Mouse (Mus musculus) embryonic fibroblast, embryonic 13.5 days (primary cell): Measurements from ENCODE around the gene Gper1. TPM values are rescaled to one million over a fixed set of nuclear protein-coding genes. Genes with fewer than 3 reads are reported as not detected.

Source experiments
- H3K27ac ChIP-seq: 2 replicates; pipeline ENCODE4 v1.5.1; 2012; ENCODE audit warnings: low read length, control low read depth, inconsistent platforms; ENCODE audit not compliant: insufficient read depth
- H3K4me1 ChIP-seq: 2 replicates; pipeline ENCODE4 v1.6.1; 2011; ENCODE audit warnings: low read length; ENCODE audit not compliant: control insufficient read depth, insufficient read depth
- H3K4me3 ChIP-seq: 2 replicates; pipeline ENCODE4 v1.5.1; 2011; ENCODE audit warnings: mild to moderate bottlenecking, control low read depth, low read length; ENCODE audit not compliant: insufficient read depth
- CTCF ChIP-seq: IDR thresholded peaks from 2 replicates; pipeline ENCODE4 v1.5.1; 2011; ENCODE audit warnings: mild to moderate bottlenecking, control low read depth, low read length, moderate library complexity, borderline replicate concordance; ENCODE audit not compliant: insufficient read depth
- POLR2A ChIP-seq: IDR thresholded peaks from 2 replicates; pipeline ENCODE4 v1.6.1; 2011; ENCODE audit warnings: low read depth, mild to moderate bottlenecking, control low read depth, low read length, moderate library complexity
- polyA plus RNA-seq: library from polyadenylated mRNA; stranded (reverse); fragments of >200 nt; gene quantifications from 2 replicates; pipeline ENCODE4 v1.2.4, GENCODE M21; 2011; ENCODE audit warnings: low read depth; ENCODE audit not compliant: missing spikeins, insufficient read length

The Gper1 gene
- polyA plus RNA-seq, 1 experiment, result 7.1 TPM

DNA sequence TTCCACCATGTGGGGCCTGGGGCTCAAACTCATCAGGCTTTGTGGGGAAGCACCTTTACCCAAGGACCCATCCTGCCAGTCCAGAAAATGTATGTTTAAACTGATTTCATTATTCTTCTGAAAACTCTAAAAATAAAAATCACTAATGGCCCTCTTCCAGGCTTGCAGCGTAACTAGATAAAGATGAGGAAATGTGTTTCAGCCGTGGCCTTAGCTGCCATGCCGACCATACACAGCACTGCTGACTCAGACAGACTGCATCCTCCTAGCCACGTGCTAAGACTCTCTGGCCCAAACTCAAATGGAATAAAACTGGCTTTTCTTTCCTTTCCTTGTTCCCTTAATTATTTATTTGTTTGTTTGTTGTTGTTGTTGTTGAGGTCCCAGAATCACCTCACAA is 41.9 kb downstream of the Gper1 start:
- Histone ChIP-seq H3K4me1 (no peaks in the 10 kb centered on the region), H3K4me3 (no peak overlapping the region), H3K27ac (no peak overlapping the region)
- TF ChIP-seq POLR2A (no peak), CTCF (no peak)

DNA sequence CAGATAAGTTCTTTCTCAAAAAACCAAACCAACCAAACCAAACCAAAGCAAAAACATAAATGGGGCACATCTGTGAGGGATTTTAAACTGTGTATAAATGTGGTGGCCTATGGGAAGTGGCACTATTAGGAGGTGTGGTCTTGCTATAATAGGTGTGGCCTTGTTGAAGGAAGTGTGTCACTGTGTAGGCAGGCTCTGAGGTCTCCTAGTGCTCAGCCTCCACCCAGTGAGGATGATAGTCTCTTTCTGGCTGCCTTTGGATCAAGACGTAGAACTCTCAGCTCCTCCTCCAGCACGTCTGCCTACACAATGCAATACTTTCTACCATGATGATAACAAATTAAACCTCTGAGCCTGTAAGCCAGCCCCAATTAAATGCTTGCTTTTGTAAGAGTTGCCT is 43.4 kb downstream of the Gper1 start:
- TF ChIP-seq POLR2A, result no peak
- no peak for TF ChIP-seq CTCF
- Histone ChIP-seq H3K4me1 (no peaks in the 10 kb centered on the region), H3K27ac (no peak overlapping the region), H3K4me3 (no peak overlapping the region)

- Histone ChIP-seq H3K4me1 (no peaks in the 10 kb centered on the region), H3K27ac (no peak overlapping the region), H3K4me3 (no peak overlapping the region)
- TF ChIP-seq POLR2A, result no peak
- TF ChIP-seq CTCF, result no peak
Measured at GRCm38 (mm10) chr5:139466801-139467200, 43.9 kb downstream of the Gper1 start.

DNA sequence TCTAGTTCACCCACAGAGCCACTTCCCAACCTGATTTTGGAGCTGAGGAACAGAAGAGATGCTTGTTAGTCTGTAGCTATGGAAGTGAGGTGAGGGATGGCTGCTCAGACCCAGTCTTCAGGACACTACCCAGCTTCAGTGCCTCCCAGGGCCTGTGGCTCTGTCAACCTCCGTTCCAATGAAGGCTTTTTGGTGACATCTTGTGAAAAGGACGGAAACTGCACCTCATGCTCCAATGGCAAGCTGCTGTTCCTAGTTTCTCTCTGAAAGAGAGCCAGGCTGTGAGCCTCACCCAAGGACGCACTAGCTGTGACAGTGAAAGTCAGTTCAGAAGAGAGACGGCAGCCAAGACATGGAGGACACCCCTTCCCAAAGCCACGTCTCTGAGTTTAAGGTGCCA is 45.0 kb downstream of the Gper1 start:
- TF ChIP-seq CTCF (no peak), POLR2A (no peak)
- Histone ChIP-seq H3K4me1 (no peaks in the 10 kb centered on the region), H3K4me3 (no peak overlapping the region), H3K27ac (no peak overlapping the region)

GRCm38 (mm10) chr5:139474741-139475140 is 51.8 kb downstream of the Gper1 start:
- Histone ChIP-seq H3K4me1 (peaks cover 2% of the 10 kb centered on the region; the same call in 1 of the 2 replicates), H3K27ac (no peak overlapping the region), H3K4me3 (no peak overlapping the region)
- no peak for TF ChIP-seq POLR2A
- no peak for TF ChIP-seq CTCF

Other genes starting within 250 kb of the Gper1 start
- gene Sun1, start 222.5 kb upstream of the Gper1 start, polyA plus RNA-seq, result 46.3 and 49.0 TPM in 2 replicates
- gene Get4, start 170.8 kb upstream of the Gper1 start, polyA plus RNA-seq, result 54.6 and 61.6 TPM in 2 replicates
- gene Adap1, start 97.5 kb upstream of the Gper1 start, polyA plus RNA-seq, result 0.54 TPM in 1 of 2 replicates, not detected in the other
- gene Cox19, start 71.7 kb upstream of the Gper1 start, polyA plus RNA-seq, result 46.7 and 52.2 TPM in 2 replicates
- gene Cyp2w1, start 70.5 kb upstream of the Gper1 start, polyA plus RNA-seq, result not detected in 2 replicates
- 0.72 and 0.88 TPM in 2 replicates for gene Gpr146, start 45.5 kb upstream of the Gper1 start, polyA plus RNA-seq
- gene C130050O18Rik, start 17.9 kb upstream of the Gper1 start, polyA plus RNA-seq, result 0.33 TPM in 1 of 2 replicates, not detected in the other
- 13.9 and 15.3 TPM in 2 replicates for gene 3110082I17Rik, start 37.4 kb downstream of the Gper1 start, polyA plus RNA-seq
- 25.4 and 35.2 TPM in 2 replicates for gene Zfand2a, start 61.4 kb downstream of the Gper1 start, polyA plus RNA-seq
- 0.33 TPM in 1 of 2 replicates, not detected in the other for gene Uncx, start 120.3 kb downstream of the Gper1 start, polyA plus RNA-seq